In genomic region chr8:120809050-120809449, GRCm38 (mm10) we compare ENCODE assay signal across 26 mouse cellular contexts.
DNase-seq lines count a peak whose midpoint lies in the region; ATAC-seq and TF ChIP-seq lines count a peak whose summit lies in the region.
"Had no signal": no experiment of that assay in that cellular context is flagged by ENCODE, and none has a peak within 500 bp of the region (broad histone marks: within the 10 kb centered on the region; RNA-seq: fewer than 3 reads in every experiment).

No protein-coding gene starts in this region.

- no peaks in the 10 kb centered on the region; the same call in 1 of the 2 replicates for H3K4me1 ChIP-seq in lung, postnatal 0 days (ENCODE audit: insufficient read depth, low read depth, low read length)
- H3K4me1 ChIP-seq: forebrain, embryonic 12.5 days; midbrain, embryonic 13.5 days had no signal

- H3K9ac ChIP-seq in lung, postnatal 0 days (replicated peaks; ENCODE audit: low read depth): no peak overlapping the region
- H3K9ac ChIP-seq: embryonic facial prominence, embryonic 15.5 days; forebrain, embryonic 12.5 days; forebrain, postnatal 0 days; heart, embryonic 12.5 days; intestine, embryonic 15.5 days; kidney, embryonic 15.5 days; limb, embryonic 15.5 days; liver, embryonic 13.5 days; midbrain, embryonic 13.5 days had no signal

- TF ChIP-seq CTCF in lung, postnatal 0 days (IDR thresholded peaks at IDR 0.05): no peak

- H3K36me3 ChIP-seq in lung, postnatal 0 days (ENCODE audit: insufficient read depth, low read length): no peaks in the 10 kb centered on the region
- H3K36me3 ChIP-seq: embryonic facial prominence, embryonic 15.5 days; forebrain, embryonic 12.5 days; heart, embryonic 12.5 days; intestine, embryonic 15.5 days; kidney, embryonic 15.5 days; limb, embryonic 10.5 days; limb, embryonic 15.5 days; liver, embryonic 13.5 days; midbrain, embryonic 13.5 days had no signal

- peak; percentile 27 for ATAC-seq in lung, postnatal 0 days
- ATAC-seq: forebrain, postnatal 0 days; hindbrain, postnatal 0 days; intestine, embryonic 15.5 days; midbrain, embryonic 13.5 days; Patski had no signal

- no peak overlapping the region for H3K4me3 ChIP-seq in lung, postnatal 0 days (ENCODE audit: low read depth, low read length)
- H3K4me3 ChIP-seq: embryonic facial prominence, embryonic 15.5 days; forebrain, embryonic 12.5 days; heart, adult 2 months; heart, embryonic 12.5 days; intestine, embryonic 15.5 days; kidney, embryonic 15.5 days; limb, embryonic 10.5 days; limb, embryonic 15.5 days; liver, embryonic 13.5 days; midbrain, embryonic 13.5 days had no signal

- no peak for TF ChIP-seq EP300 in lung, postnatal 0 days (IDR thresholded peaks at IDR 0.05)

- H3K4me2 ChIP-seq in lung, postnatal 0 days (replicated peaks; ENCODE audit: low read depth, low read length): no peak overlapping the region
- H3K4me2 ChIP-seq: embryonic facial prominence, embryonic 15.5 days; forebrain, embryonic 12.5 days; heart, embryonic 12.5 days; intestine, embryonic 15.5 days; kidney, embryonic 15.5 days; limb, embryonic 15.5 days; liver, embryonic 13.5 days; midbrain, embryonic 13.5 days had no signal

- no peaks in the 10 kb centered on the region for H3K9me3 ChIP-seq in lung, postnatal 0 days (ENCODE audit: low read length)
- H3K9me3 ChIP-seq: embryonic facial prominence, embryonic 15.5 days; forebrain, embryonic 12.5 days; heart, embryonic 12.5 days; intestine, embryonic 15.5 days; kidney, embryonic 15.5 days; limb, embryonic 10.5 days; limb, embryonic 15.5 days; liver, embryonic 13.5 days; midbrain, embryonic 13.5 days had no signal

- DNase-seq in adrenal gland, postnatal 14 days: peak; percentile 56
- no peak for DNase-seq in adrenal gland, adult 18-20 months (ENCODE audit: low spot score in 2 of 2)
- peak; percentile 24 for DNase-seq in kidney, postnatal 14 days
- no peak for DNase-seq in kidney, adult 9 months
- DNase-seq in lung, postnatal 0 days (ENCODE audit: low spot score): no peak
- no peak for DNase-seq in lung, postnatal 25 days (ENCODE audit: low spot score)
- DNase-seq in cerebellum, adult 11-12 months: no peak
- DNase-seq: cerebellum, adult 2 months; cerebellum, postnatal 14 days; forebrain, postnatal 0 days; heart, adult 2 months; heart, postnatal 4 days; layer of hippocampus, adult 9-11 months; liver, embryonic 13.5 days; thymus, adult 2 months; thymus, postnatal 36 days had no signal

- 55% methylated on average over 7 of the region's 7 CpGs for WGBS in lung, postnatal 0 days

- no peaks in the 10 kb centered on the region for H3K27me3 ChIP-seq in lung, postnatal 0 days (replicated peaks; ENCODE audit: insufficient read depth, low read length)
- H3K27me3 ChIP-seq: intestine, embryonic 15.5 days; midbrain, embryonic 13.5 days had no signal

- peak overlapping the region; percentile 52; the same call in 1 of the 2 replicates for H3K27ac ChIP-seq in lung, postnatal 0 days (ENCODE audit: low read length)
- H3K27ac ChIP-seq: embryonic facial prominence, embryonic 15.5 days; forebrain, embryonic 12.5 days; heart, adult 2 months; hindbrain, postnatal 0 days; intestine, embryonic 15.5 days; kidney, embryonic 15.5 days; limb, embryonic 10.5 days; limb, embryonic 15.5 days; liver, embryonic 13.5 days; midbrain, embryonic 13.5 days had no signal

Comparison
In these comparisons a context has a peak if more than half of its experiments do, and no peak if none do; other contexts are left out.
1. DNase-seq: peak in adrenal gland, postnatal 14 days (single experiment) and kidney, postnatal 14 days (single experiment); none in adrenal gland, adult 18-20 months (0 of 2), kidney, adult 9 months (single experiment), lung, postnatal 0 days (single experiment), lung, postnatal 25 days (single experiment) and cerebellum, adult 11-12 months (single experiment).